Mouse (Mus musculus): ENCODE data around the gene Tnfrsf11a. TPM values are rescaled to one million over a fixed set of nuclear protein-coding genes. Genes with fewer than 3 reads are reported as not detected.

The Tnfrsf11a gene
- total and polyA plus RNA-seq, 3 experiments: 2.4 to 4.7 (median 2.7) TPM

DNA sequence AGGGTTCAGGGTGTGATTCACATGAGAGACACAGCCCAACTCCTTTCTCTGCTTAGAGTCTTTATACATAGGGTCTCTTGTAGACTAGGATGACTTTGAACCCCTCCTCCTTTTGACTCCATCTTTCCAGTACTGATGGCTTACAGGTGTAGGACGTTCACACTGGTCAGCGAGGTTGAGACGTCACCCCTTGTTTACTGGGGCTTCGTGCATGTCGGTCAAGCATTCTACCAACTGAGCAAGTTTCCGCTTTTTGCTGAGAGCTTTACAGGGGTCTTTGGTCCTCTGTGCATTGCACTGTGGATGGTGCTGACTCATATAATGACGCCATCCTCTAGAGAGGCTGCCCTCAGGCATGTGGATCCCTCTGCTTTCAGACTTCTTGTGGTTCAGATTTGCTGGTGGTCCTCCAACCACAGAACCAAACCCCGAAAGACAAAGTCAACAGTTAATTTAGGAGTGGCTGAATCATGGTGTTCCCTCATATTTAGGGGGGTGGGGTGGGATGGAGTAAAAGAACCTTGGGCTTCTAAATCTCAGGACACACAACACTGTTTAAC lies 47.3 kb downstream of the Tnfrsf11a start:
- DNase-seq: no peak

DNA sequence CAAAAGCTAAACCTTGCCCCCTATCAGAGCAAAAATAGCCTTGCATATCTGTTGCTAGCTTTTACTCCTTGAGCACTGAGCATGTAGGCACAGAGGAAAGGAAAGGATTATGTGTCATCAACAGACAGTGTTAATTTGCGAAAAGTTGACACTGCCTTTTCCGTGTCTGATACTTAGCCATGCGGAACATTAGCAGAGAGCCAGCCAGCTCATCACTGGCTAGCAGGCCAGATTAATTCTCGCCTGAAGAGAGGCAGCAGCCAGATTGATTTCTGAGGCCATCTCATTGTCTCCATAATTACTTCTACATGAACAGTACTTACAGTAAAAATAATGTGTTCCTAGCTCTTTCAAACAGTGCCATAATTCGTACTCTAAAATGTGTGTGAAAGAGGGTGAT lies 48.7 kb downstream of the Tnfrsf11a start:
- DNase-seq: no peak

DNA sequence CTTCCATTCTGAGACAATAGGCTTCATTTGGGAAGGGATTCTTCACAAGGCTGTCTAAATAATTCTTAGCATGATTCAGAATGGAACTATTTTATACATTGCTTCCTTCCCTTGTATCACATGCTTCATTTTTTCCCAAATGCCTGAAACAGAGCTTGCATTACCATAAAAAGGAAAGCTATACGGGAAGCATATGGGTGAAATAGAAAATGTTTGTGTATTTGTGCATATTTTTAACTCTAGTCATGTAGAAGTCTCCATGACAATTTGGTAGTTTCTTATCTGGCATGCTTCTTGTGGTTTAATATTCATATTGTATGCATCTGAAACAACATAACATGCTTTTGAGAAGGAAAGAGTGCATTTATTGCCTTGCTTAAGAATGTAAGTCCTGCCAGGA lies 52.3 kb downstream of the Tnfrsf11a start:
- DNase-seq: no peak

DNA sequence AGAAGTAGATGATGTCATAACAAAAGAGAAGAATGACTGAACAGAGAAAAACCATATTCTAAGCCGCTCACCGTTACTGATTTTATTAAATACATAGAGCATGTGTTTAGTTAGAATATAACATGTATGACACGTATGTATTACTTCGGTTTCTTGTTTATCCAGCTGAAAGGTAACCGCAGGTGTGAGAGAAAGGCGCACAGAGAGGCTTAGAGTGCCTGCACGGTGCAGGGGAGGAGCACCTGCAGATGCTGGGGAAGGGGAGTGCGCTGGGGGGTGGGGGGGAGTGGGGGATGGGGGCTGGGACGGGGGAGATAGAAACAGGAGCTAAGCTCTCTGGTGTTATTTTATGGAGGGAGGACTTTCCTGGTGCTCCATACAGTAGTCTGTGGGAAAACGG lies 62.4 kb downstream of the Tnfrsf11a start:
- DNase-seq: no peak

DNA sequence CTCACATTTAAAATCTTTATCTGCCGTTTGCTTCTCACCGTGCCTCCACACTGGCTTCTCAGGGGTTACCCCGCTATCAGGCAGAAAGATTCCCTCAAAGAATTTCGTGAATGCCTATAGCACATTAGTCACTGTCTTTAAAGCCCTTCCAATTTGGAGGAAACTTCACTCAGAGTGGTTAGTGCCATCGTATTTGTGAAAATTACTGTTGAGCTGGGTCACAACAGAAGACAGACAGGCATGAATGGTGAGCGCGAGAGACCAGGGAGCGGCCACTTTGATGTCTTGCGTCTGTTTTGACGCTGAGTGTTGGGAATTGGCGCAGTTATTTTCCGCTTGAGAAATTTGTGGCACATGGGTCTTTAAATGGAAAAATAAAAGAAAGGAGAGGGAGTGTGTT lies 62.9 kb downstream of the Tnfrsf11a start:
- DNase-seq: peak; percentile 18

DNA sequence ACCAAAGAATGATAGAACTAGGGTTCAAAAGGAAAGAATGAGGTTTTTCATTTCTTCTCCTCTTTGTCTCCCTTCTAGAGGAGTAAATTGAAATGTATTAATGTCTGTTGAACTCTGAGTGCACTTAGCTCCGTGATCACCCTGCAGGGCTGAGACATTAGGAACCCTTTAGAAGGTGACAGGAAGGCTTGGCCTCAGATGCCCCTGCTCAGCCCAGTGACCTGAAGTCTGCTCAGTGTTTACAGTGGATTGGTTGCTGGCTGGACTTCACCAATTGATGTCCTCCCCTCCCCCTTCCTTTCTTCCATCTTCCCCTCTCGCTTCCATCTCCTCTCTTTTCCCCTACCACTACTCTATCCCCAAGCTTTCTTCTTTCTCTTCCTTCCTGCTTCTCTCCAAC lies 63.3 kb downstream of the Tnfrsf11a start:
- no peak for DNase-seq

DNA sequence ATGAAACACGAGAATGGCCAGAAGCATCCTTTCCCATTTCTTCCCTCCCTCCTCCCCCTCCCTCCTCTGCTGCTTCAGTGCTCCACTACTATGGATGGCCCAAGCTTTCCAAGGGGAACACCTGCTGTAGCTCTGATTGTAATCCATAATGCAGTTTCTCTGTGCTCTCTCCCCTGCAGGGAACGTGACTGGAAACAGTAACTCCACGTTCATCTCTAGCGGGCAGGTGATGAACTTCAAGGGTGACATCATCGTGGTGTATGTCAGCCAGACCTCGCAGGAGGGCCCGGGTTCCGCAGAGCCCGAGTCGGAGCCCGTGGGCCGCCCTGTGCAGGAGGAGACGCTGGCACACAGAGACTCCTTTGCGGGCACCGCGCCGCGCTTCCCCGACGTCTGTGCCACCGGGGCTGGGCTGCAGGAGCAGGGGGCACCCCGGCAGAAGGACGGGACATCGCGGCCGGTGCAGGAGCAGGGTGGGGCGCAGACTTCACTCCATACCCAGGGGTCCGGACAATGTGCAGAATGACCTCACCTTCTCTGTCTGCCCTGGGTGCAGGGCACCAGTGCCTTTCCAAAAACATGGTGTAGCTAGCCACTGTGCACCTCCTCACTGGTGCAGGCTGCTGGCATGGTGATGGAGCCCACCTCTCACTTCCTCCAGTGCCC lies 64.0 kb downstream of the Tnfrsf11a start:
- peak; percentile 15 for DNase-seq

DNA sequence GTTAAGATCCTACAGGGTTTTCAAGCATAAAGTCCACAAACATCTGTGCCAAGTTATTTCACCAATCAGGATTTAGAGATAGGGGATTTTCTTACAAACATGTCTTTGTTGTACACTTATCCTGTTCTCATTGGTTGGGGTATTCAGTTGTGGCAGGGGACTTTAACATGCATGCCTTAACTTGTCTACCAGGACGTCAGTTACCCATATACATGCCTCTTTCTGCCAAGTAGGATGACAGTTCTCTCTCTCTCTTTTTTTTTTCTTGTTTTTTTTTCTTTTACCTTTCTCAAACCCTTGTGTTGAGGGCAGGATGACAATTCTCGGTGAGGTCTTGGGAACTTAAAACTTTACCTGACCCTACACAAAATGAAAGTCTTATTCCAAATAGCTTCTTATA lies 65.9 kb downstream of the Tnfrsf11a start:
- no peak for DNase-seq

DNA sequence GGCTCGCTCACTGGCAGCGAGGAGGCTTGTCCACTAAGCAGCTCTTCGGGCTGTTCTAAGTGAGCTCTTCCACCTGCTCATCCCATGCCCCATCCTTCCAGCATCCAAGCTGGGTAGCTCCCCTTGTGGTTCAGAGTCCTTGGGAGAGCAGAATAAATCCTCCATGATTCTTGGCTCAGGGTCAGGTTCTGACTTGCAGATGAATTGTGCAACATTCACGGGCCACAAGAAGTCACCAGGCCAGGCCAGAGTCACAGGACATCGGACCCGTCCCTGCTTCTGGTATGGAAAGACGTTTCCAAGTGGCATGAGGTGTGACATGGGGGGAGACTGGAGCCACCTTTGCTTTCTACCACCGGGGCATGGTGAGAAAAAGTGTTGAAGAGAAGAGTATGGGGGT lies 68.3 kb downstream of the Tnfrsf11a start:
- peak; percentile 67 for DNase-seq

DNA sequence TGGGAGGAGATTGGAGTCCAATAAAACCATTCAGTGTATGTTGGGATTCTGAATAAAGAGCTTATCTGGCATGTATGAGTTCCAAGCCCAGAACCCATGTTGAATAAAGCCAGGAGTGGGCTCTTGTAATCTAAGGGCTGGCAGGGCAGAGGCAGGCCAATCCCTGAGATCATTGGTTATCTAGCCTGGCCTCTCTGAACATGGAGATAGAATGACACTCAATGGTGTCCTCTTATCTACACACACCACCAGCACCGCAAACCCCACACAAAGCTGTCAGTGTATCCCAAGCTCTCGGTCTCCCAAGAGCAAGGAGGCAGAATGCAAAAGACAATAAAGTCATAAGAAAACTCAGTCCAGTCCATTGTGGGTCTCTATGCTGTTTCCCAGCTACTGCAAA lies 70.8 kb downstream of the Tnfrsf11a start:
- DNase-seq: no peak

DNA sequence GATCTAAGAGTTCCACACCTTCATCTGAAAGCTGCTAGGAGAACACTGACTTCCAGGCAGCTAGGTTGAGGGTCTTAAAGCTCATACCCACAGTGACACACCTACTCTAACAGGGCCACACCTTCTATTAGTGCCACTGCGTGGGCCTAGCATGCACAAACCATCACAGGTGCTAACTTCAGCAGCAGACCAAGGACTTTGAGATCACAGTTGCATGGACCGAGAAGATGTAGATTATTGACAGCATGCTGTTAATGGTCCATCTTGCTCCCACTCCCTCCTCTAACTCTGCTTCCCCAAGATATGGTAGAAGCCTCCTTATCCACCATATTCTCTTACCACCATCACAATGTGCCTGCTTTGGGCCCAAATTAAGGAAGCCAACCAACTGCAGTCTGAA lies 79.2 kb downstream of the Tnfrsf11a start:
- no peak for DNase-seq

DNA sequence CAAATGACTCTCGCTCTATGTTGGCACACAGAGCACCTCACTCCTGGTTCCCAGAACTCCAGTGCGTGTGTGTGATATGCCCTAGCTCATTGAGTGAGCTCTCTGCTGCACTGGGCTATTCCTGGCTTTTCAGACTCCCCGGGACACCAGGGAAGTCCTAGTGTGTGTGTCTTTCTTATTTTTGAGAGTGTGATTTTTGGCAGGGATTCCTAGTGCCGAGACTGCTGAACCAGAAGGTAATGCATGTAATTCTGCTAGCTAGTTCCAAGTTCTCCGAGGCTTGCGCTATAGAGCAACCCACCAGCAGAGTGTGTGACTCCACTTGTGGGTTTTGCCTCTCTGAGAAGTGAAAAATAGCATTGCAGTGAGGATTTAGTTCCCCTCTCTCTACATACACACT lies 96.1 kb downstream of the Tnfrsf11a start:
- no peak for DNase-seq

DNA sequence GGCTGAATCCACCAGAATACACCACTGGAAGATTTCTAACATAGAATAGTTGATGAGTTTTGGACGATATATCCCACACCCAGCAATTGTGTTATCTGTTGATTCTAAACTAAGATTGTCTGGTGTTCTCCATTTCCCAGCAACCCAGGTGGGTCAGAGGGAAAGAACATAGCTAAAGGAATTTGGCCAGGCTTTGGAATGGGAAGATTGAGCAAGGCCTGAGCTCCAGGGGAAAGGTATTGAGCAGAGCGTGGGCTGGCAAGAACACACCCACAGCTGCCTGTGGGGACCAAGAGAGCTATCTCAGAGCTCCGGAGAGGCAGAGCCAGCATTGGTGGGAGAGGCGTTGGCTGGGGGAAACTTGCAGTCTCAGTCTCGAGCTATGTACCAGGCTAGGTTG lies 97.3 kb downstream of the Tnfrsf11a start:
- DNase-seq: no peak

DNA sequence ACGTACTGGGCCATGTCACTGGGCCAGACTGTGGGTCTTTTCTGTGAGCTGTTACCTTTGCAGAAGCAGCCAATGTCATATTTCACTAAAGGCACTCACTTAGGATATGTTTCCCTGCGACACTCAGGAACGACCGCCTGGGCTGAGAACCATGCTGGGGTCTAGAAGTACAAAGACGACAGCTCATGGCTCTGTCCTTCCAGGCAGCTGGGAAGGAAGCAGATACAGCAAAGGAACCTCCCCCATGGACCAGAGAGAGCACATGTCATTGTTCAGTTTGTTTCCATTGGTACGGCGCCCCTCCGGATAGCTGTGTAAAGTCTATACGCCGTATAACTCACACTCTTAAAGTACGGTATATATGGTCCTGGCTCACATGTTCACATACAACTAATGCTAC lies 97.9 kb downstream of the Tnfrsf11a start:
- DNase-seq: no peak

DNA sequence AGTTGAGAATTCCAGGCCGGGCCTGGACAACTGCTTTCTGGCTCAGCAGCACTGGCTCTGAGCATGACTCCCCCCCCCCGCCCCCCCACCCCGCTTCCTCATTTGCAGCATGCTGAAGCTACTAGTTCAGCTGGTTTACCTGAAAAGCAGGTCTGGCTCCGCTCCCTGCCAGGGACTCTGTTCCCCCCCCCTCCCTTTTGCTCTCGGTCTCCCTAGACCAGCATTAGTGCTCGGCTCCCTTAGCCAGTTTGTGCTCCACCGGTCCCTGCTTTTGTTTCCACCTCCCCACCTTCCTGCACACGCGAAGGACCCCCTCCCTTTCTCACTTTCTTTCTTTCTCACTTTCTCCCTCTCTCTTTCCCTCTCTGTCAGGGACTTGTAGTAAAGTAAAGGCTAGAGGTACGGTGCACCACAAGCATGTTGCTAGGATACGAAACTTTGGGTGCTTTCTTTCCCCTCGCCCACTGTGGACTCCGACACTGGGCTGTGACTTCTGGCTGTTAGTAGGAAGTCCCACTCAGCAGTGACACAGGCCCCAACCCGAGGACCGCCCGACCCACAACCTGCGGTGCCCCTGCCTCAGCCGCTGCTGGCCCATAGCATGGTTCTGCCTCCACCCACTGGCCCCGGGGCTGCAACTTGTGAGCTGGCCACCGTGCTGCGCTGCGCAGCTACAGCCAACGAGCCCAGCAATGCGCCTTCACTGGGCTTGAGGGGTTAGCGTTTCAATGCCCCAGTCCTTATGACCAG lies 100.2 kb downstream of the Tnfrsf11a start:
- no peak for DNase-seq

DNA sequence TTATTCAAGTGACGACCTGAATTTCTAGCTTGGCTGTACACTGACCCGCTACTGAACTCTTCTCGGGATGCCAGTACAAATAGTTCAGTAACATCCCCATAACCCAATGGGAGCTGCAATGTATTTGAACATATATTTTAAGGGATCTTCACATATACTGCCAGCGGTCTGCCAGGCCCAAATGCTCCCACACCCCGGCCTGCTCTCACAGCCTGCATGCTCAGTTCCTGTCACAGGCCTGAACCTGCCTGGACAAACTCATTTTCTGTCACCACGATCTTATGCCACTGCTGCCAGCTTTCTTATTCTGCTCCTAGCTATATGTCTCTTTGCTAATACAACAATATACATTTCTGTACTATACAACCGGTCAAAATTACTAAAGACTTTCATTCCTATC lies 100.9 kb downstream of the Tnfrsf11a start:
- no peak for DNase-seq

DNA sequence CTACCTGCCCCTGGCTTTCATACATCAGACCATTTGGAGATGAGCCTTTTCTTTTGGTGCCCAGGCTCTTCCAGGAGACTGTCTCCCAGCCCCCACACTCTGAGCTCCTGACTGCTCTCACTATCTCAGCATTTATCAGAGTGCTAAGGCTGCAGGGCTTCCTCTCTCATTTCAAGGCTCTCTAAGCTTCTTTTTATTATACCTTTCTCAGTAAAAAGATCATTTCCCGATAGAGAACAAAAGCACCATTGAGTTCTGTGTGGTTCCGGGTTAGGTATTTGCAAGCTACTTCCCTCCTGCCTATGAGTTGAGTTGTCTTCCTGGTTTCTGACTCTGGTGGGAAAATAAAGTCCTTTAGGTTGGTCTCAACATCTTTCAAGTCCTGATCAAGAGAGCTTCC lies 103.0 kb downstream of the Tnfrsf11a start:
- DNase-seq: no peak

DNA sequence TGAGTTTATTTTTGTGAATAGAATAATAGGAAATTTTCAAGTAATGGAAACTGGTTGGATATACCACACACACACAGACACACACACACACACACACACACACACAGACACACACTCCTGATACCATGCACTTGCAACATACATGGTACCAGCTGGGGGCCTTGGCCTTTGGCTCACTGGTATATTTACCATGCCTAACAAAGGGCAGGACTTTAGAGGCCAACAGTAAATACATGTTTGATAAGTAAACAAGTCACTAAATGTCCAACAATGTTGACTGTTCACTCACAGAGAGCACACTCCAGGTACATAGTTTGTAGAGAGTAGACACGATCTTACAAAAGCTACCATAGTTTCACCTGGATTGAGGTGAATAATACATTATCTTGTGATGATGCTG lies 104.6 kb downstream of the Tnfrsf11a start:
- no peak for DNase-seq

DNA sequence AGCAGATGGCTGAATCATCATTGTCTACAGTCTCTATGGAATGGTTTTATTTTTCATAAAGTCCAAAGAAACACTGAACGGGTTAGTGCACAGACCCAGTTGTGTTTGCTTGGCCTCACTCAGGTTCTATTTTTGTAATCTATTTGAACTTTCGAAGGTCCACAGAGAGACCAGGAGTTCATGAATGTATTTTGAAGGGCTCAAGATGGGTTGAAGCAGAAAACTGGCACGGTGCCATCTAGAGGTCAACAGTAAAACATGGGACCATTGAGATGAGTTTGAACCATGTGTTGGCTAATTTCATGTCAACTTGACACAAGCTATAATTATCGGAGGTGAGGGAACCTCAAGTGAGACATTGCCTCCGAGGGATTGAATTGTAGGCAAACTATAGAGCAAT lies 105.1 kb downstream of the Tnfrsf11a start:
- DNase-seq: no peak

DNA sequence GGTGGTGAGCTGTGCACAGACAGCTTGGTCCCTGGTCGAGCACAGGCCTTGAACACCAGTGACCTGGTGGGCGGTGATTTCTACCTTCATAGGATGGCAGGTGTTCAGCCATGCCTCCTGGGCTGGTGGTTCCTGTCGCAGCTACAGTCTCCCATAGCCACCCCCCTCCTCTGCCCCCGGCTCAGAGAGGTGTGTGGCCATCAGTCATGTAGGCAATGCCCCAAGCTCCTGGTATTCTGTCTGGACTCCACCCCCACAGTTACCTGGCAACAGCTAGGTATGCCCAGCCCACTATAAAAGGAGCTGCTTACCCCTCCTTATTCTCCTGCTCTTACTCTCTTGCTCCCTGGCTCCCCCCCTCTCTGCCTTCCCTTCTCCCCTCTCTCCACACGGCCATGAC lies 105.8 kb downstream of the Tnfrsf11a start:
- no peak for DNase-seq

DNA sequence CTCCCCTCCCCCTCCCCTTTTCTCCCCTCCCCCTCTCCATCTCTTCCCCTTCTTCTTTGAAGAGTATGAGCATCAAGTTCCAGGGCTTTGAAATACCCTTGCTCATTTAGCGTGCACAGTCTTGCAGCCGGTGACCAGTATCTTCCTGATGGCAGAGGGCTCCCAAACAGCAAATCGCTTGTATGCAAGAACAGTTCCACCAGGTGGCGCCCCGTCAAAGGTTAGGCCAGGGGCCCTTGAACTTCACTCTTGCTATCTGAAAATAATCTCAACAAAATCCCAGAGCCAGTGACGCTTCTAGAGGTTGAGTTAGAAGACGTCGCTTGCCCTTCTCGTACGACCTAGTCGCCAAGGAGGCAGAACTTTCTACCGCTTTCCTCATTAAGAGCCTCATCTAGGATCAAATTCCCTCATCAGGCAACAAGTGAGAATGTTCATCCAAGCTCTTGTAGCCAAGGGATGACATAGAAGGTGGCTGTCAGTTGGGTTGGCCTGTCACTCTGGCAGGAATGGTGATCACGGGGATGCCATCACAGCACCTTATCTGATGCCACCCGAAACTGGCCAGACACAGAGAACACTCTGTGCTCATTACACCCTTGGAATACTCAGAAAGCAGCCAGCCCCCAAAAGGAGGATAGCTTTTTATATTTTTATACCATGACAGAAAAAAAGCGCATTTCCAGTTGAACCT lies 110.7 kb downstream of the Tnfrsf11a start:
- peak; percentile 91 for DNase-seq

DNA sequence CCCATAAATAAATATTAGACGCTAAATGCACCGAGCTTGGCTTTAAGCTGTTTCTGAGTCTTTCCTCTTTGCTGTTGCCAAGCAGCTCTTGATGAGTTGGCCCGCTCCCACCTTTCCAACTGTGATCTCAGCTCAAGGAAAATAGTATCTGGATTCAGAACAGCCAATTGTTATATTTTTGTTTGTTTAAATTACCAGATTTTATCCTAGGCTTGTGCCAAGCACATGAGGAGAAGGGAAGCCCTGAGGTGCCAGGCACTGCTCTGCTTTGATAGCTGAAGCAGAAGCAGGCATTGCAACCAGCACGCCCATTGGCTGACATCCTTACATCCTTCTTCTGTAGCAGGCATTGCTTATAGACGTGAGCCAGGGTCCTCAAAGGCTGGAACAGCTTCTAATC lies 114.5 kb downstream of the Tnfrsf11a start:
- DNase-seq: no peak

All from adrenal gland, adult 2 months (tissue).